Mouse (Mus musculus) colon, adult 2 months (tissue): ENCODE data around the gene Celf5. TPM values are rescaled to one million over a fixed set of nuclear protein-coding genes. Genes with fewer than 3 reads are reported as not detected.

ENCODE experiments used
- polyA plus RNA-seq: library from polyadenylated mRNA; depleted of rRNA; stranded (reverse); fragments of >200 nt; gene quantifications from 2 replicates; pipeline ENCODE4 v1.2.3, GENCODE M21; 2012; rRNA removed

Celf5 gene
- 4.7 and 5.4 TPM in 2 replicates for polyA plus RNA-seq

GRCm38 (mm10) chr10:81482533-81482889 is at the start of gene Celf5:
Celf5 (minus strand) TSS chr10:81482709.

GRCm38 (mm10) chr10:81524051-81524605 is 41.6 kb upstream of the Celf5 start, which contains the start of gene Gna15:
Gna15 (minus strand) TSS chr10:81524225.

GRCm38 (mm10) chr10:81500032-81500431 is 17.5 kb upstream of the Celf5 start, which contains the start of gene S1pr4:
S1pr4 (minus strand) TSS chr10:81500132.

GRCm38 (mm10) chr10:81496264-81496901 is 13.9 kb upstream of the Celf5 start, which contains the start of gene Ncln:
Ncln (minus strand) TSS chr10:81496392.

GRCm38 (mm10) chr10:81455181-81455895 is 27.2 kb downstream of the Celf5 start, which contains the start of gene Nfic:
Nfic (minus strand) TSS chr10:81455635.

Other genes with a start within 250 kb of the Celf5 start
- 14.2 and 20.7 TPM in 2 replicates for gene Zfr2, start 249.6 kb downstream of the Celf5 start, polyA plus RNA-seq
- 9.0 and 10.3 TPM in 2 replicates for gene Matk, start 229.8 kb downstream of the Celf5 start, polyA plus RNA-seq
- 157 and 224 TPM in 2 replicates for gene Mrpl54, start 215.8 kb downstream of the Celf5 start, polyA plus RNA-seq
- 123 and 126 TPM in 2 replicates for gene Apba3, start 215.7 kb downstream of the Celf5 start, polyA plus RNA-seq
- 261 and 310 TPM in 2 replicates for gene Tjp3, start 191.1 kb downstream of the Celf5 start, polyA plus RNA-seq
- 65.4 and 73.0 TPM in 2 replicates for gene Pip5k1c, start 189.7 kb downstream of the Celf5 start, polyA plus RNA-seq
- 33.3 and 36.3 TPM in 2 replicates for gene Cactin, start 161.6 kb downstream of the Celf5 start, polyA plus RNA-seq
- 23.0 and 24.8 TPM in 2 replicates for gene Tbxa2r, start 154.0 kb downstream of the Celf5 start, polyA plus RNA-seq
- 3.0 and 3.5 TPM in 2 replicates for gene Gipc3, start 139.4 kb downstream of the Celf5 start, polyA plus RNA-seq
- 209 and 214 TPM in 2 replicates for gene Hmg20b, start 132.2 kb downstream of the Celf5 start, polyA plus RNA-seq
- gene Mfsd12, start 125.2 kb downstream of the Celf5 start, polyA plus RNA-seq: 33.7 and 37.4 TPM in 2 replicates
- 43.7 and 48.7 TPM in 2 replicates for gene 4930404N11Rik, start 116.9 kb downstream of the Celf5 start, polyA plus RNA-seq
- gene Fzr1, start 104.2 kb downstream of the Celf5 start, polyA plus RNA-seq: 130 and 133 TPM in 2 replicates
- 98.1 and 108 TPM in 2 replicates for gene Dohh, start 98.3 kb downstream of the Celf5 start, polyA plus RNA-seq
- 2.9 TPM in 2 replicates for gene Gm48551, start 98.2 kb downstream of the Celf5 start, polyA plus RNA-seq
- gene Gm48552, start 93.7 kb downstream of the Celf5 start, polyA plus RNA-seq: 4.4 and 5.7 TPM in 2 replicates
- gene Smim24, start 89.7 kb downstream of the Celf5 start, polyA plus RNA-seq: 504 and 602 TPM in 2 replicates
- gene Nfic, start 27.1 kb downstream of the Celf5 start, polyA plus RNA-seq: 33.9 and 48.1 TPM in 2 replicates
- gene Ncln, start 13.7 kb upstream of the Celf5 start, polyA plus RNA-seq: 240 and 254 TPM in 2 replicates
- 4.5 and 5.7 TPM in 2 replicates for gene S1pr4, start 17.4 kb upstream of the Celf5 start, polyA plus RNA-seq
- gene Gna15, start 41.5 kb upstream of the Celf5 start, polyA plus RNA-seq: 3.0 and 3.1 TPM in 2 replicates
- 280 and 341 TPM in 2 replicates for gene Gna11, start 62.5 kb upstream of the Celf5 start, polyA plus RNA-seq
- 1,852 and 2,404 TPM in 2 replicates for gene Aes, start 76.8 kb upstream of the Celf5 start, polyA plus RNA-seq
- gene Tle2, start 91.9 kb upstream of the Celf5 start, polyA plus RNA-seq: 48.9 and 62.5 TPM in 2 replicates
- gene Tle6, start 118.4 kb upstream of the Celf5 start, polyA plus RNA-seq: 28.5 and 36.3 TPM in 2 replicates
- gene BC025920, start 123.6 kb upstream of the Celf5 start, polyA plus RNA-seq: 0.55 and 0.89 TPM in 2 replicates
- gene Sirt6, start 145.1 kb upstream of the Celf5 start, polyA plus RNA-seq: 51.7 and 56.4 TPM in 2 replicates
- 34.1 and 39.1 TPM in 2 replicates for gene Ankrd24, start 145.8 kb upstream of the Celf5 start, polyA plus RNA-seq
- 0.20 and 0.30 TPM in 2 replicates for gene Gm10778, start 166.3 kb upstream of the Celf5 start, polyA plus RNA-seq
- 0.07 and 0.20 TPM in 2 replicates for gene Zfp433, start 222.1 kb upstream of the Celf5 start, polyA plus RNA-seq